Mouse (Mus musculus) limb, embryonic 14.5 days (tissue): ENCODE data around the gene Ccdc3. TPM values are rescaled to one million over a fixed set of nuclear protein-coding genes. Genes with fewer than 3 reads are reported as not detected.

ENCODE experiments used
- ATAC-seq: fragments of 200-750 bp; cut with Nextera tagmentation; 2 replicates; pipeline ENCODE4 v1.8.0; 2017; ENCODE audit warnings: low read depth, moderate number of reproducible peaks, moderate TSS enrichment; ENCODE audit not compliant: low FRiP score
- DNase-seq: peaks from one replicate; pipeline ENCODE4 v3.0.0-alpha.2; 2015; ENCODE audit warnings: low spot score
- H3K27ac ChIP-seq: fragments of 300-500 bp; sonication (generic); replicated peaks from 2 replicates; pipeline ENCODE4 v1.5.1; 2014; ENCODE audit warnings: low read depth, mild to moderate bottlenecking, low read length, moderate library complexity, mixed read lengths
- H3K27me3 ChIP-seq: fragments of 300-500 bp; sonication (generic); 2 replicates; pipeline ENCODE4 v1.6.1; 2014; ENCODE audit warnings: low read length, mixed read lengths; ENCODE audit not compliant: control insufficient read depth, insufficient read depth
- H3K36me3 ChIP-seq: fragments of 300-500 bp; sonication (generic); 2 replicates; pipeline ENCODE4 v1.6.1; 2014; ENCODE audit warnings: mild to moderate bottlenecking, low read length, moderate library complexity, mixed read lengths; ENCODE audit not compliant: control insufficient read depth, insufficient read depth
- H3K4me1 ChIP-seq: fragments of 300-500 bp; sonication (generic); 2 replicates; pipeline ENCODE4 v1.6.1; 2014; ENCODE audit warnings: antibody characterized with exemption, low read length, mixed read lengths; ENCODE audit not compliant: control insufficient read depth, insufficient read depth
- H3K4me2 ChIP-seq: fragments of 300-500 bp; sonication (generic); replicated peaks from 2 replicates; pipeline ENCODE4 v1.6.1; 2014; ENCODE audit warnings: low read depth, mild to moderate bottlenecking, low read length, moderate library complexity; ENCODE audit not compliant: severe bottlenecking
- H3K4me3 ChIP-seq: fragments of 300-500 bp; sonication (generic); replicated peaks from 2 replicates; pipeline ENCODE4 v1.5.1; 2014; ENCODE audit warnings: low read length
- H3K9ac ChIP-seq: fragments of 300-500 bp; sonication (generic); 2 replicates; pipeline ENCODE4 v1.6.1; 2014; ENCODE audit warnings: mild to moderate bottlenecking, low read depth, low read length, moderate library complexity; ENCODE audit not compliant: severe bottlenecking
- H3K9me3 ChIP-seq: fragments of 300-500 bp; sonication (generic); 2 replicates; pipeline ENCODE4 v1.6.1; 2016; ENCODE audit warnings: low read length; ENCODE audit not compliant: control insufficient read depth
- POLR2A ChIP-seq: fragments of 200-500 bp; IDR thresholded peaks from 2 replicates; pipeline ENCODE4 v1.8.0; 2012; ENCODE audit warnings: inconsistent platforms, mild to moderate bottlenecking, moderate library complexity, borderline replicate concordance; ENCODE audit not compliant: insufficient read depth, insufficient read length; ENCODE audit errors: extremely low read depth
- WGBS: fragments of 180-500 bp; shearing (Covaris S2); extraction: QIAGEN DNeasy Blood & Tissue Kit; methylation state at CpG from one replicate; pipeline ENCODE4 v1.1.7; 2014; 5-methylcytosine and 5-hydroxymethylcytosine counted together
- polyA plus RNA-seq, 2 experiments: library from polyadenylated mRNA; depleted of rRNA in 1 of 2; stranded (reverse) in 1 of 2; unstranded in 1 of 2; fragments of >200 nt; fragmentation: Nextera tagmentation in 1 of 2; extraction: Ambion mirVana in 1 of 2; gene quantifications; 2 replicates each; pipeline versions ENCODE4 v1.2.1 to v1.2.3; 2012 to 2014

The Ccdc3 gene
- polyA plus RNA-seq, 2 experiments = 11.5 to 15.4 TPM

DNA sequence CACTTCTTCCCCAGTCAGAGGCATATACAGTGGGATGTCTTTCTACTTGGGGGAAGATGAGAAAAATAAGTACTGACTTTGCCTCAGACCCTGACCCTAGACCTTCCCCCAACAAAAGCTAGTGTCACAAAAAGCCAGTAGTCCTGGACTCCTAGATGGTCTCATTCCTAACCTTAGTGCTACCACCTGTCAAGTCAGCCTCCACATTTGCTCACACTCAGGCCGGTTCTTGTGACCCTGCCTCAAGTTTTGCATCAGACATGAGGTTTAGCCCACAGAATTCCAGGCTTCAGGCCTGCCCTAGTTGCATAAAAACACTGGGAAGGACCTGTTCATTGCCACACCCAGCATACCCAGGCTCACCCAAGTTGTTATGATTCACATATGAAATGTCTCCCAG, 67.4 kb downstream of the Ccdc3 start:
- no peak overlapping the region for H3K9ac ChIP-seq
- DNase-seq (no peak), ATAC-seq (no peak)
- no peaks in the 10 kb centered on the region for H3K36me3 ChIP-seq
- H3K4me2 ChIP-seq = no peak overlapping the region
- no peak overlapping the region for H3K4me3 ChIP-seq
- H3K27me3 ChIP-seq = no peaks in the 10 kb centered on the region
- H3K9me3 ChIP-seq = no peaks in the 10 kb centered on the region
- no peaks in the 10 kb centered on the region; the same call in 1 of the 2 replicates for H3K4me1 ChIP-seq
- 68% methylated on average over 1 of the region's 1 CpGs for WGBS
- H3K27ac ChIP-seq = no peak overlapping the region
- TF ChIP-seq POLR2A = no peak

DNA sequence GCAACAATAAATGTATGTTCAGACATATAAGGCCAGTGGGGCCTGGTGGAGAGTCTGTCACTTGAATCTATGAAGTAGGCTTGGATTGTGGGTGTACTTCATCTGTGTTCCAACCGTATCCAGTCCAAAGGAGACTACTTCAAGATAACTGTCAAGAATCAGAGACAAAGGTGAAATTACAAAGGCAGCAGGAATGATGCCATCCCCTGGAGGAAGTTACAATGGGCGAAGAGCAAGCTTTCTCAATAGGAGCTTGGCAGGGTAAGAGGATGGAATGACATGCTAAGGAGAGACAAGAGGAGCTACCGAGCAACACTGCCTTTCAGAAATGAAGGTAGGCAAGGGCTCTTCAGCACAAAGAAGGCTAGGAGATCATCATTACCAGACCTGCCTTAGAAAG, 69.1 kb downstream of the Ccdc3 start:
- Histone ChIP-seq H3K9ac (no peak overlapping the region), H3K4me1 (no peaks in the 10 kb centered on the region), H3K4me3 (no peak overlapping the region), H3K27me3 (no peaks in the 10 kb centered on the region), H3K36me3 (no peaks in the 10 kb centered on the region), H3K27ac (no peak overlapping the region), H3K4me2 (no peak overlapping the region), H3K9me3 (no peaks in the 10 kb centered on the region)
- WGBS = 92% methylated on average over 3 of the region's 3 CpGs
- ATAC-seq = no peak
- no peak for DNase-seq
- TF ChIP-seq POLR2A = no peak

DNA sequence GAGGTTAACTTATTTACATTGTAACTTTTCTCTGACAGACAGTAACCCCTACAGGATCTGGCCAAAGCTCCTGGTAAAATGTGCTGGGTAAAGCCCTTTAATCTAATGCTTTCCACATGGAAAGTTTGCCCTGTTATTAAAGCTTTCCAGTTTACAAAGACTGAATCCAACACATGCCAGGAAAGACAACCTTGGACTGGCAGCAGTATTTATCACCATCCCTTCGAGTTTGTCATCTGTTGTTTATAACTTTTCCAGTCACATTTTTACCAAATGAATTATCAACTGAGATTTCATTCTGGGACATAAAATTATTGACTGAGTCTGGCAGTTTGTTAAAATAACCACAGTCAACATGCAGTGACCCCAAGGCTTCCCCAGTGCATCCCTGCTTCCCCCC, 77.0 kb downstream of the Ccdc3 start:
- Histone ChIP-seq H3K9me3 (no peaks in the 10 kb centered on the region), H3K27me3 (no peaks in the 10 kb centered on the region), H3K9ac (no peak overlapping the region), H3K4me2 (no peak overlapping the region), H3K4me3 (no peak overlapping the region), H3K27ac (no peak overlapping the region), H3K36me3 (no peaks in the 10 kb centered on the region), H3K4me1 (peaks cover 3% of the 10 kb centered on the region; the same call in 1 of the 2 replicates)
- DNase-seq = no peak
- no peak for TF ChIP-seq POLR2A
- WGBS = 28% methylated on average over 1 of the region's 1 CpGs
- ATAC-seq = no peak

DNA sequence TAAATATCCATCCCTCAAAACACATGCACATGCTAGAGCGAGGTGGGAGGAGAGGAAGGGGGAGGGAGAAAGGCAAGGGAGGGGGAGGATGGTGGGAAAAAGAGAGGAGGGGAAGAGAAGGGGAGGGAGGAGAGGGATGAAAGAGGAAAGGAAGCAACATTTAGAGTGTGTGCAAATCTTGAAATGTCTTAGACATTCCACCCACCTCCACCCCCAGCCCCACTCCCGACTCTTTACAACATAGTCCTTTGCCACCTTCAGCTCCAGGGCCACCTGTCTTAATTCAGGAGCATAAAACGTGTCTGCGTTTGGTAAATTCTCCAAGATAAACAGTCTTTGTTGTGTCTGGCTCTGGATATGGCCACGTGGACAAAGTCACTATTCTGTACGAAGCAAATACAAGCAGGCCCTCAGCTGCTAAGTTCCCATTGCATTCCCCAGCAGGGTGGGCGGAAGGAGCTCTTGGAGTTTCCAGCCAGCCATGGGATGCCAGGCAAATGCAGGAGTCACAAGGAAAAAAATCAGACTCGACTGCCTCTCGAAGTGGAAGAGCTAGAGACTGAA, 77.8 kb downstream of the Ccdc3 start:
- Histone ChIP-seq H3K27ac (no peak overlapping the region), H3K27me3 (no peaks in the 10 kb centered on the region), H3K36me3 (no peaks in the 10 kb centered on the region), H3K9me3 (no peaks in the 10 kb centered on the region), H3K9ac (no peak overlapping the region), H3K4me3 (no peak overlapping the region), H3K4me2 (no peak overlapping the region), H3K4me1 (peaks cover 3% of the 10 kb centered on the region; the same call in 1 of the 2 replicates)
- TF ChIP-seq POLR2A = no peak
- ATAC-seq (no peak), DNase-seq (no peak)
- WGBS = 51% methylated on average over 9 of the region's 9 CpGs

DNA sequence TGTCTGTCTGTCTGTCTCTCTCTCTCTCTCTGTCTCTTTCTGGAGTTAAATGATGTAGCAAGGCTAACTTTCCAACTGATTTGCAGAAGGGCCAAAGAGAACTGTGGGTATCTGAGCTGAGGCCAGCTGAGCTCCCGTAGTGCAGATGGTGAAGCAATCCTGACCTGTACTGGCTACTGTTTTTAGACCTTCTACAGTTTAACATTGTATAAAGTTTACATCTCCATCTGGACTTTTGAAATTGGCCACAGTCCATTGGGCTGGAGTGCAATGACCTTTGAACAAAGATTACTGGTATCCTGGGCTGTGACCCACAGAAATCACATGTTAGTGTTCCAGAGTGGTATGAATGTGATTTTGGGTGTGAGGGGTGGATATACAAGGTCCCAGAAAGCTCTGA, 81.6 kb downstream of the Ccdc3 start:
- Histone ChIP-seq H3K27me3 (no peaks in the 10 kb centered on the region), H3K4me3 (no peak overlapping the region), H3K36me3 (no peaks in the 10 kb centered on the region), H3K4me2 (no peak overlapping the region), H3K4me1 (peaks cover 3% of the 10 kb centered on the region; the same call in 1 of the 2 replicates), H3K27ac (no peak overlapping the region), H3K9ac (no peak overlapping the region), H3K9me3 (no peaks in the 10 kb centered on the region)
- TF ChIP-seq POLR2A = no peak
- ATAC-seq (no peak), DNase-seq (no peak)
- 75% methylated on average over 1 of the region's 1 CpGs for WGBS

DNA sequence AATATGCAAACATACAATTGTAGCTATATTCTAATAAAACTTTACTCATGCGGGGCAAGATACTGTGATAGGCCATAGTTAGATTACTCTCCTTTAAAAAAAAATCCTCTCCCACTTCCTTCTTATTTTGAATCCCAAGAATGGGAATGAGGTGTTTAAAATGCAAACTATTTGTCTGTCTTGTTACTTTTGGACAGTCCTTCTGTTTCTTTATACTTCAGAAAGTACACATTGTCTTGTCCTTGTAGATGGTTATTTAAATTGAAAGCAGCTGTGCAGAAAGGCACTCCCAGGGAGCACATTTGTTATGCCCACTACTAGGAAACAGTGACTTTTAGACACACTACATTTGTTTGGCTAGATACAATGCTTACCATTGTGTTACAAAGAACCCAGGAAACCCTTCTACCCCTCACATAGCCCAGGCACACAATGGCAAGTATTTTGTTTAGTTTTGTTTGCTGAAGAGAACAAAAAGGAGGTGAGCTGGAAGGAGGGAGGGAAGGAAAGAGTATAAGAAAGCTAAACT, 82.3 kb downstream of the Ccdc3 start:
- Histone ChIP-seq H3K36me3 (no peaks in the 10 kb centered on the region), H3K27me3 (no peaks in the 10 kb centered on the region), H3K9me3 (no peaks in the 10 kb centered on the region), H3K4me2 (no peak overlapping the region), H3K27ac (no peak overlapping the region), H3K4me3 (no peak overlapping the region), H3K4me1 (peaks cover 2% of the 10 kb centered on the region; the same call in 1 of the 2 replicates), H3K9ac (no peak overlapping the region)
- DNase-seq (no peak), ATAC-seq (no peak)
- 58% methylated on average over 1 of the region's 1 CpGs for WGBS
- no peak for TF ChIP-seq POLR2A
